Mouse (Mus musculus) ovary, postnatal 10 days (tissue): Measurements from ENCODE around the gene Maml1.

Experiments
- DNase-seq: peaks from one replicate; pipeline ENCODE4 v3.0.0; 2022; ENCODE audit warnings: low spot score

Maml1 gene

GRCm38 (mm10) chr11:50238821-50239791 lies 53.0 kb downstream of the Maml1 start:
- no peak for DNase-seq

DNA sequence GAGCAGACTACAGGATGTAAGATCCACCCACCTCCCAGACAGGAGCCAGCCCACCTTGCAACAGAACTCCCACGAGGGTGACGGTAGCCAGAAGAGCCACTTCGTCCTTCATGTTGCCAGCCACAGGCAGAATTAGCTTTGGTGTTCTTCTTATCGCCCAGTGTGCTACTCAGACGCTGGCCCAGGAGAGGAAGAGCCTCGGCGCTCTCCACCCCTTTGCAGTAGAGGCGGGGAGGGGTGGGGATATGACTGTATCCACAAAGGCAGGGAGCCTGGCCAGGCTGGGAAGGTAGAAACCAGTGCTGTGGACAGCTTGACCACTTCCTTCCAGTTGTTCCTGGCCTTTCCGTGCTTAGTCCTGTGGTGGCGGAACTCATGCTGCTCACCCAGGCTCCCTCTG lies 53.8 kb downstream of the Maml1 start, which contains the start of gene Ltc4s:
TSS of gene Ltc4s (minus strand) at position 293 of the 400 bp plus-strand sequence.
- DNase-seq, result no peak

DNA sequence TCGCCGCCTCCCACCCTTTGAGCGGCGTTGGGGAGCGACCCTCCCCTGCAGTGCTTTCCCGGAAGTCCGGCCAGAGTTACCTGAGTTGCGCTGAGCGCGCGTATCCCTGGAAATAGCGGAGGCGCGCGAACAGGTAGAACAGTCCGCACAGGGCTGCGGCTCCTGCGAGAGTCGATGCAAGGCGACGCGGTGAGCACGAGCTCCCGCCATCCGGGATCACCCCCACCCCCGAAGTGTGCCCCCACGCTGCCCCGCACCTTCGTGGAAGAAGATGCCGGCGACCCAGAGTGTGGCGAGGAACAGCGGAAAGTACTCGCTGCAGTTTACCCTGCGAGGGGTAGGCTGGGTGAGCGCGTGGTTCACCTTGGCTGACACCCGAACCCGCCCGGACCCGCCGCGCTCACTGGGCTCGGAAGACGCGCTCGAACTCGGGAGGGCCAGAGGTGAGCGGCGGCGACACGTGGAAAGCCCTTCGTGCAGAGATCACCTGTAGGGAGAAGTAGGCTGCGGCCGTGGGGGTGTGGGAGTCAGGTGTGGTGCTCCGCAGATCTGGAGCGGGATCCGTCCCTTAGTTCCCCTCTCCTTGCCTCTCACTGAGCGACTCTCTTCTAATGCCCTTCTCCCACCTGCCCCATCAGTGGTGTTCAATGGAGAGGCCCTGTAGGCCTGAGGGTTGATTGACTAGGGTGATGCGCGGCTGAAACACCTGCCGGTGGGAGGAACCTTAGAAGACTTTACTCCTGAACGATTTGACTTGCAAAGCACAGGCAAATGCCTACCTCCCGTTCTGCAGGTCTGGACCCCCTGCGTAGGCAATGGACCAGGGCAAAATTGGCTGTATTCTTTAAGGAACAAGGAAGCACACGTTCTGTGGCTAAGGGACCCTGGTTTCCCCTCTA lies 54.9 kb downstream of the Maml1 start:
- DNase-seq, result no peak

- peak; percentile 64 for DNase-seq
Observed at GRCm38 (mm10) chr11:50236540-50236936, 55.6 kb downstream of the Maml1 start.

- no peak for DNase-seq
Observed at GRCm38 (mm10) chr11:50234606-50235005, 57.5 kb downstream of the Maml1 start.

DNA sequence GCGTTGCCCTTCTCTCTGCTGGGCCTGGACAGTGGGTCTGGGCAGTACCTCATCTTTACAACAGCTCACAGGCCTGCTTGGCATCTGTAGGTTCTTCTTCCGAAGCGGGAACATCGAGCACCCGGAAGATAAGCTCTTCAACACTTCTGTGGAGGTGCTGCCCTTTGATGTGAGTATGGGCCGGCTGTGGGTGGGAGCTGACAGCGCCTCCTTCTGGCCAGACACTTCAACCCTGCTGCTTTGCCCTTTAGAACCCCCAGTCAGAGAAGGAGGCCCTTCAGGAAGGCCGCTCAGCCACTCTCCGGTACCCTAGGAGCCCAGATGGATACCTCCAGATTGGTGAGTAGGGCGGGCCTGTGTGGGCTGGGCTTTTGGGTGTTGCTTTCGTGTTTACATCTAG lies 58.1 kb downstream of the Maml1 start:
- no peak for DNase-seq

DNA sequence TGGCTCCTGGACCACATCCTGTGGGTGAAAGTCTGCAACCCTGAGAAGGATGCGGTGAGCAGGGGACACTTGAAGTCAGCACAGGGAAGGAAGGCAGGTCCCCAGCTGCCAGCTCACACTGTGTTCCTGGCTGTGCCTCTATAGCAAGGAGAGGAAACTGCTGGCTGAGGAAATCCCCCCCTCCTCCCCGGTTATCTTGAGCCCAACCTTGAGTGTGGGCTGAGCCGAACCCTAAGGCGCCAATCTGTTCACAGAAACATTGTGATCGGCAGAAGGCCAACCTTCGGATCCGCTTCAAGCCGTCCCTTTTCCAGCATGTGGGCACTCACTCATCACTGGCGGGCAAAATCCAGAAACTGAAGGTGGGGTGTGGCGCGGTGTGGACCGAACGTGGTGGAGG lies 59.1 kb downstream of the Maml1 start:
- DNase-seq, result no peak

- no peak for DNase-seq
Observed at GRCm38 (mm10) chr11:50231411-50231810, 60.7 kb downstream of the Maml1 start.

GRCm38 (mm10) chr11:50230481-50231304 lies 61.4 kb downstream of the Maml1 start:
- no peak for DNase-seq

DNA sequence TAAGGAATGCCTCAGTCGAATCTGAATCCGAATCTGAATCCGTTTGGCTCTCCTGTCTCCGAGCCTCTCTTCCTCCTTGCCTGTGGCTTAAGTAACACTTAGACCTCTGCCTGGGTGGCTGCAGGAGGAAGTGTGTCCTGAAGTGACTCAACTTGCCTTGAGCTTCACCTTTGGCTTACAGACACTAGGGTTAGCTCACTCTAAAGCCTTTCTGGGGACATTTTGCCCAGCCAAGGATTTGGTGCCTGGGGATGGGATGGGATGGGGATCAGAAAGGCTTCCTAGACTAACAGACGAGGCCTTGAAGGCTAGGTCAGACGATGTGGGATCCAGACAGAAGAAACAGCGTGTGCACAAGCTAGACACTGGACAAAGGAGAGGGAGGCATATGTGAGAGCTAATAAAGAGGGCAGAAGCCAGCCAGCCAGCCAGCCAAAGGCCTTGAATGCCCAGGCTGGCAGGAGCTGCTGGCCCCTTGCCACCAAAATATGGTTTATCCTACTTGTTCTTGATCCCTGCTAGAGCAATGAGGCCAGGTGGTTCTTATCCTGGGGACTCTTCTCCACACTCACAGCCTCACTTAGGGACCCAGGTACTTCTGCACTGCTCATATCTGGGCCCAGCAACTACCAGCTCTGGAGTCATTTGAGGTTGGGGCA lies 62.7 kb downstream of the Maml1 start:
- no peak for DNase-seq

GRCm38 (mm10) chr11:50228772-50229171 lies 63.3 kb downstream of the Maml1 start:
- DNase-seq, result no peak

DNA sequence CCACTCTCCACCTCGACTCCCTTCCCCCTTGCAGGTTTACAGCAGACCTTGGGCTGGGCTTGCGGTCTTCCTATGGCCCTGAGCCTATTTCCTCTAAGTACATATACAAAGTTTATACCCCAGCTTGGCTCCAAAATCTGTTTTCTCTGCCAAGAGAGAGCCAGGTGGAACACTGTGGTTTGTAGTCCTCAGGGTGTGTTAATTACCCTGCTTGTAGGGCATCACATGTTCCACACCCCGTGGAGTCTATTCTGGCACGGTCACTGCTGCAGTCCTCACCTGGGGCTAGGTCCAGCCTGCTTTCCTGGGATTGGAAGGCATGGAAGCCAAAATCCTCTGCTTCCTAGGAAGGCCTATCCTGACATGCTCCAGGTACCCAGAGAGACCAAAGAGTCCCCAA lies 64.4 kb downstream of the Maml1 start:
- DNase-seq, result no peak

DNA sequence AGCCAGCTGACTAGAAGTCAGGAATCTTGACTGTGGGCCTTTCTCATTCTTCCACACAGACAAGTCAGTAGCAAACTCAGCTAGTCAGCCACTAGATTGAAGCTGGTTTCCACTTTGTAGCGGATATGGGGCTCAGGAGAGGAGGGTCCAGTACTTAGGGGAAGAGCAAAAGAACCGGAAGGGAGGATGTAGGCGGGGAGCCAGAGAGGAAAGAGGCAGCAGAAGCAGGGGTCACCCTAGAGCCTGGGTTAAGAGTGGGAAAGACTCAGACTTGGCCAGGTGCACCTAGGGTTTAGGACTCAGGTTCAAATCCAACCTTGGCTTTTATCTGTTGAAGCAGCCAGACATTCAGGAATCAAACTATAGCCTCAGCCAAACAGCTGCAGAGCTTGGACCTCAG lies 64.9 kb downstream of the Maml1 start:
- no peak for DNase-seq

GRCm38 (mm10) chr11:50226406-50226805 lies 65.7 kb downstream of the Maml1 start:
- DNase-seq, result no peak

DNA sequence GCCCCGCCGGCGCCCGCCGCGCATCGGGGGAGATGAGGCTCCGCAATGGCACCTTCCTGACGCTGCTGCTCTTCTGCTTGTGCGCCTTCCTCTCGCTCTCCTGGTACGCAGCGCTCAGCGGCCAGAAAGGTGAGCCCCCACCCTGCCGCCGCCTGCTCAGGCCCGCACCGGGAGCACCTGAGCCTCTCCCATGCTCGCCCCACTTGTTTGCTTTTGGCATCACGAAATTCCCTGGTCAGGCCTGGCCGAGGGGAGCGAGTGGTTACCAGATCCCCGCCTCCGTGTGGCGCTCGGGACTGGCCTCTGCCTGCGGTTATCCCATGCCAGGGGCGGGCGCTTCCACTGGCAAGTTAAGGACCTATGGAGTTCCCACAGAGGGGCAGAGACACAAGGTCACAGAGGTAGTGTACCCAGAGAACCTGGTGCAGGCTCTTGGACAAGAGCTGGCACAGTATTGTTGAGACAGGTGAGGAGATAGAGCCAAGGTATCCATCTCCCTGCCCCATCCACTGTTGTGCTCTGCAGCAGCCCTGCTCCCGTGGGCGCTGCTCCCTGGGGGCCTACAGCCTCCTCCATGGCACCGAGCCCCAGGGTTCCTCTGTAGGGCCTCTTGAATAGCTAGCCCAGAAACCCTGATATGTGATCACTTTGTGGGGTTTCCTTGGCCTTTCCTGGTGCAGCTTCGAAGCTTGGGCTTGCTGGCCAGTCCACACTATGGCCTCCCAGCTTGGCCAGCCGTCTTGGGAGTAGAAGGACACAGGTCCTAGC lies 66.3 kb downstream of the Maml1 start:
- DNase-seq, result no peak

DNA sequence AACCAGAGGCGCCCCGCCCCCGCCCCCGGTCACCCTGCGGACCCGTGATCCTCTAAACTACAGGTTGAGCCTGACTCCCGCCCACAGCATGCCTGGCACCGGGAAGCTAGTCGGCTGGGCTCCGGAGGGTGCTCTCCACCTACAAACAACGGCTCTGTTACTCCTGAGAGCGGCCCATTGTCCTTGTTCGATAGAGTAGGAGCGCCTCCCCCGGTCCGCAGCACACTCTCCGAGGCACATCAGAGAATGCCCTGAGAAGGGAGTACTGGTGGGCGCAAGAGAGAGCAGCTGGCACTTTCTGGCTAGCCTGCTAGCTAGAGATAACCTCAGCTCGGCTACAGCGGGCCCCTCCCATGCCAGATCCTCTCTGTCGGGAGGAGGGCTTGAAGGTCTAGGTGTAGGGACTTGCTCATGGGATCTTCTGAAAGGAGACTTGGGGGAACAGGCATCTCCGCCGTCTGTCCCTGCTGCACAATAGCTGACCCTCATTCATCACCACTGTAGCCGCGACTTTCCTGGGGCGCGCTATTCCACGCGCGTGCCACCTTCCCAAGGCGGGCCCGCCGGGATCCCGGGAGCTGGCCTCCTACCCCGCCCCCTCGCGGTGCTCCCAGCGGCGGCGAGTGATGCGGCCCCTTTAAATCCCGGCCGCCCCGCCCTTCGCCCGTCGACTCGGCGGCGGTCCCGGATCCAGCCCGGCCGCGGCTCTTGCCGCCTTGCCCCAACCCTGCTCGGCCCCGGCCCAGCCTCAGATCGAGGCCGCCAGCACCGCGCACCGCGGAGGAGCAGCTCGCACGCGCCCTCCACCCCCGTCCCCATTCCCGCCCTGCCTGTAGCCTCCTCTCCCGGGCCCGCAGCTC lies 67.2 kb downstream of the Maml1 start:
- DNase-seq, result peak; percentile 82

- no peak for DNase-seq
Observed at GRCm38 (mm10) chr11:50223783-50224662, 68.1 kb downstream of the Maml1 start.

- no peak for DNase-seq
Observed at GRCm38 (mm10) chr11:50222559-50223276, 69.4 kb downstream of the Maml1 start.
